Comparison of ENCODE assay signal across 7 mouse cellular contexts in the genomic region with DNA sequence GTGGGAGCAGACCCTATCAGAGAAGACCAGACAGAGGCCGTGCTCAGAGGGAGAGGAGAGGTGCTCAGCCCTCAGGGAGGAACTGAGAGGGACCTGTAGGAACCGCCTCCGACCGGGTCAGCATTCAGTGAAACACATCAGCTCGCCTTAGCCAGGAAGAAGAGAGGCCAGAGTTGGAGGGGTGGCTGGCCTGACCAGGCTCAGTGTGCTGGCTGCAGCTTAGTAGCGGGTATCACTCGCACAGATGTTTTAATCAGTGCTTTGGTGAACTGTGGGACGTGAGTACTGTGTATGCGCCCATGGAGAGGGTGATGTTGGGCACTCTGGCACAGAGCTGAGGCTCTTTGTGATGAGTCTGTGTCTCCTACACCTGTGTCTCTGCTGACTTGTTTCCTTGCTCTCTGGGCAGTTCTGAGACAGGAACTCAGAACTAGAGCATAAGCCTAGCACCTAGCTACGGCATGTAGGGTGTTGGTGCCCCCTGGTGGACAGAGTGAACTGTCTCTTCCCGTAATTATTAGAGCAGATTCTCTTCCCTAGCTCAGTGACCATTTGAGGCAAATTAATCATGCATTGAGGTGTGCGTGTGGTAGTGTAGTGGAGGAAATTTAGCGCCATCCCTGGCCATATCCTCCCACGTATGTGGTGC. TPM values are rescaled to one million over a fixed set of nuclear protein-coding genes. Genes with fewer than 3 reads are reported as not detected.
DNase-seq lines count a peak whose midpoint lies in the region; ATAC-seq and TF ChIP-seq lines count a peak whose summit lies in the region.

No protein-coding gene starts in this region.

- peak; percentile 83 for ATAC-seq in granulocyte monocyte progenitor cell, adult 5-6 weeks (replicated peaks; ENCODE audit: poor library complexity, severe bottlenecking)
- ATAC-seq in intestine, postnatal 0 days, result 0 out of 2 replicates have a peak, but pooled peaks have one; percentile 42
- ATAC-seq in midbrain, embryonic 15.5 days (replicated peaks), result peak; percentile 46; the same call in 1 of the 2 replicates

- no peaks in the 10 kb centered on the region for H3K9me3 ChIP-seq in intestine, postnatal 0 days (ENCODE audit: control insufficient read depth)
- no peaks in the 10 kb centered on the region for H3K9me3 ChIP-seq in limb, embryonic 10.5 days (replicated peaks)
- no peaks in the 10 kb centered on the region for H3K9me3 ChIP-seq in midbrain, embryonic 15.5 days

- peaks cover 60% of the 10 kb centered on the region for H3K36me3 ChIP-seq in intestine, postnatal 0 days (ENCODE audit: control insufficient read depth, insufficient read depth)
- H3K36me3 ChIP-seq in limb, embryonic 10.5 days, result peaks cover 90% of the 10 kb centered on the region
- H3K36me3 ChIP-seq in midbrain, embryonic 15.5 days (replicated peaks), result peaks cover 13% of the 10 kb centered on the region

- WGBS in intestine, postnatal 0 days, result 50% methylated on average over 14 of the region's 14 CpGs
- 52% methylated on average over 14 of the region's 14 CpGs for WGBS in limb, embryonic 10.5 days
- 44% methylated on average over 14 of the region's 14 CpGs for WGBS in midbrain, embryonic 15.5 days

- no peak overlapping the region for H3K4me3 ChIP-seq in intestine, postnatal 0 days (ENCODE audit: low read depth, low read length)
- no peak overlapping the region for H3K4me3 ChIP-seq in limb, embryonic 10.5 days
- no peak overlapping the region for H3K4me3 ChIP-seq in midbrain, embryonic 15.5 days

- H3K27ac ChIP-seq in intestine, postnatal 0 days (ENCODE audit: low read depth, low read length), result no peak overlapping the region
- H3K27ac ChIP-seq in limb, embryonic 10.5 days, result no peak overlapping the region
- no peak overlapping the region for H3K27ac ChIP-seq in midbrain, embryonic 15.5 days

- no peak overlapping the region for H3K9ac ChIP-seq in intestine, postnatal 0 days (ENCODE audit: low read depth, low read length)
- H3K9ac ChIP-seq in midbrain, embryonic 15.5 days, result no peak overlapping the region

- TF ChIP-seq CTCF in intestine, postnatal 0 days (IDR thresholded peaks at IDR 0.05; ENCODE audit: low read depth), result peak; percentile 99

- no peaks in the 10 kb centered on the region for H3K27me3 ChIP-seq in intestine, postnatal 0 days (replicated peaks; ENCODE audit: control insufficient read depth, insufficient read depth, low read length)
- H3K27me3 ChIP-seq in limb, embryonic 10.5 days (ENCODE audit: low read depth, poor library complexity, severe bottlenecking), result peaks cover 15% of the 10 kb centered on the region
- no peaks in the 10 kb centered on the region for H3K27me3 ChIP-seq in midbrain, embryonic 15.5 days (replicated peaks)

- H3K4me1 ChIP-seq in intestine, postnatal 0 days (replicated peaks; ENCODE audit: control insufficient read depth, insufficient read depth, low read length), result no peaks in the 10 kb centered on the region
- 0 out of 2 replicates have a peak, but pooled peaks cover 6% of the 10 kb centered on the region for H3K4me1 ChIP-seq in limb, embryonic 10.5 days
- H3K4me1 ChIP-seq in midbrain, embryonic 15.5 days, result no peaks in the 10 kb centered on the region

- no peak overlapping the region for H3K4me2 ChIP-seq in intestine, postnatal 0 days (replicated peaks; ENCODE audit: low read depth)
- no peak overlapping the region for H3K4me2 ChIP-seq in midbrain, embryonic 15.5 days

- DNase-seq in adrenal gland, postnatal 10 days, result peak; percentile 92
- peak; percentile 75 for DNase-seq in embryo, embryonic 11.5 days (ENCODE audit: low read depth, low spot score)
- peak; percentile 89 for DNase-seq in limb, embryonic 10.5 days (ENCODE audit: low spot score)
- peak; percentile 60 to 85 for DNase-seq in spleen, adult 18-20 months

RNA-seq across cellular contexts. Expression of a gene that starts 31.4 kb away (rescaled TPM):
- under 1 TPM in 1 of 2 experiments, not detected in 1; 0.18 TPM for total RNA-seq in adrenal gland, postnatal 10 days (2021)
- total RNA-seq in granulocyte monocyte progenitor cell, adult 5-6 weeks (2014; fragmentation: Nextera tagmentation), result not detected in 2 replicates
- 0.22 TPM in 1 of 2 replicates, not detected in the other for total RNA-seq in granulocyte monocyte progenitor cell, adult 5-6 weeks (2017)
- 0.10 and 0.21 TPM in 2 replicates for polyA plus RNA-seq in intestine, postnatal 0 days (2015; fragmentation: Nextera tagmentation; extraction: Ambion mirVana)
- polyA plus RNA-seq in limb, embryonic 10.5 days (2016; fragmentation: Nextera tagmentation; extraction: Ambion mirVana), result 0.49 and 0.54 TPM in 2 replicates
- 1.3 and 1.6 TPM in 2 replicates for polyA plus RNA-seq in midbrain, embryonic 15.5 days (2015; fragmentation: Nextera tagmentation; extraction: Ambion mirVana)

RNA-seq across cellular contexts. Expression of a gene that starts 53.4 kb away (rescaled TPM):
- total RNA-seq in adrenal gland, postnatal 10 days (2021), result 10 to 100 TPM; 30.9 to 32.3 TPM
- total RNA-seq in granulocyte monocyte progenitor cell, adult 5-6 weeks (2014; fragmentation: Nextera tagmentation), result 9.7 and 13.0 TPM in 2 replicates
- total RNA-seq in granulocyte monocyte progenitor cell, adult 5-6 weeks (2017), result 3.4 and 4.0 TPM in 2 replicates
- polyA plus RNA-seq in intestine, postnatal 0 days (2015; fragmentation: Nextera tagmentation; extraction: Ambion mirVana), result 3.5 and 4.6 TPM in 2 replicates
- 3.5 and 3.9 TPM in 2 replicates for polyA plus RNA-seq in limb, embryonic 10.5 days (2016; fragmentation: Nextera tagmentation; extraction: Ambion mirVana)
- polyA plus RNA-seq in midbrain, embryonic 15.5 days (2015; fragmentation: Nextera tagmentation; extraction: Ambion mirVana), result 10.9 and 11.0 TPM in 2 replicates
